Mouse (Mus musculus) heart, postnatal 14 days (tissue): ENCODE data around the gene Hist1h2bl. TPM values are rescaled to one million over a fixed set of nuclear protein-coding genes. Genes with fewer than 3 reads are reported as not detected.

Experiments used
- DNase-seq, 2 experiments: peaks; one replicate each; pipeline ENCODE4 v3.0.0; 2021 to 2022
- intact Hi-C: fragments of 180-260 bp; cut with DNase I; formaldehyde crosslinking; loops from one replicate; pipeline ENCODE4 v1.15.1; 2025
- microRNA-seq, 2 experiments: library from miRNA; unstranded; fragments of <30 nt; microRNA quantifications; one replicate each; pipeline ENCODE4 v1.2.0; 2021 to 2022
- total RNA-seq, 2 experiments: library from RNA; stranded (reverse); gene quantifications; 2 replicates each; pipeline ENCODE4 v1.2.3; 2021

The Hist1h2bl gene
- total RNA-seq, 2 experiments from 2014 or later, result 66.3 to 130 TPM

GRCm38 (mm10) chr13:21677305-21677704 is 38.6 kb downstream of the Hist1h2bl start, which contains the start of gene Olfr1360:
Gene Olfr1360, minus strand, starts transcription at chr13:21677405.
- intact Hi-C loops, result no loop called here
- DNase-seq, result no peak

Small RNAs within 50 kb of the gene (microRNA-seq; reads per million reads assigned to microRNA genes)
- gene Gm44357 (0 reads per million in 2 experiments), gene Gm44367 (0 reads per million in 2 experiments), gene Gm44454 (0 reads per million in 2 experiments)

Other genes starting within 250 kb of the Hist1h2bl start
- under 1 TPM; 0.59 to 0.88 TPM for gene Nkapl, start 247.6 kb downstream of the Hist1h2bl start, total RNA-seq
- 1 to 10 TPM in 1 of 2 experiments, under 1 TPM in 1; 0.93 to 1.3 TPM for gene Zkscan4, start 237.2 kb downstream of the Hist1h2bl start, total RNA-seq
- gene Gm10065, start 236.7 kb downstream of the Hist1h2bl start, total RNA-seq, result not detected
- gene AK157302, start 220.9 kb downstream of the Hist1h2bl start, total RNA-seq, result 10 to 100 TPM; 25.3 to 25.6 TPM
- 100 to 1,000 TPM; 233 to 256 TPM for gene Gm11273, start 214.7 kb downstream of the Hist1h2bl start, total RNA-seq
- 10 to 100 TPM; 11.7 to 12.3 TPM for gene Zkscan8, start 185.0 kb downstream of the Hist1h2bl start, total RNA-seq
- gene Olfr1366, start 173.3 kb downstream of the Hist1h2bl start, total RNA-seq, result not detected
- gene Olfr1535, start 156.2 kb downstream of the Hist1h2bl start, total RNA-seq, result not detected
- gene Olfr1364, start 134.4 kb downstream of the Hist1h2bl start, total RNA-seq, result not detected
- gene Olfr1362, start 102.1 kb downstream of the Hist1h2bl start, total RNA-seq, result not detected
- gene Olfr11, start 73.6 kb downstream of the Hist1h2bl start, total RNA-seq, result not detected
- gene Olfr1361, start 52.8 kb downstream of the Hist1h2bl start, total RNA-seq, result not detected
- gene Olfr1360, start 38.7 kb downstream of the Hist1h2bl start, total RNA-seq, result not detected
- not detected for gene Olfr1359, start 18.0 kb downstream of the Hist1h2bl start, total RNA-seq
- gene Hist1h2ai, start 279 bp upstream of the Hist1h2bl start, total RNA-seq, result 100 to 1,000 TPM in 1 of 2 experiments, 10 to 100 TPM in 1; 51.5 to 150 TPM
- gene Hist1h3h, start 1.5 kb upstream of the Hist1h2bl start, total RNA-seq, result 100 to 1,000 TPM in 1 of 2 experiments, 10 to 100 TPM in 1; 82.7 to 215 TPM
- 10 to 100 TPM; 21.5 to 40.5 TPM for gene Hist1h2bm, start 5.9 kb upstream of the Hist1h2bl start, total RNA-seq
- gene Hist1h4j, start 18.9 kb upstream of the Hist1h2bl start, total RNA-seq, result 10 to 100 TPM; 13.0 to 25.4 TPM
- gene Hist1h4k, start 34.4 kb upstream of the Hist1h2bl start, total RNA-seq, result 100 to 1,000 TPM; 128 to 321 TPM
- gene Hist1h2ak, start 37.7 kb upstream of the Hist1h2bl start, total RNA-seq, result 10 to 100 TPM; 16.6 to 53.8 TPM
- 10 to 100 TPM; 34.2 to 84.3 TPM for gene Hist1h2bn, start 38.0 kb upstream of the Hist1h2bl start, total RNA-seq
- 10 to 100 TPM; 33.7 to 72.0 TPM for gene Hist1h1b, start 64.5 kb upstream of the Hist1h2bl start, total RNA-seq
- 100 to 1,000 TPM in 1 of 2 experiments, 10 to 100 TPM in 1; 74.9 to 156 TPM for gene Hist1h3i, start 67.2 kb upstream of the Hist1h2bl start, total RNA-seq
- gene Hist1h2an, start 71.1 kb upstream of the Hist1h2bl start, total RNA-seq, result 10 to 100 TPM; 10.5 to 19.2 TPM
- 10 to 100 TPM; 19.6 to 53.2 TPM for gene Hist1h2bp, start 71.3 kb upstream of the Hist1h2bl start, total RNA-seq
- 100 to 1,000 TPM in 1 of 2 experiments, 10 to 100 TPM in 1; 53.2 to 110 TPM for gene Hist1h2bq, start 94.1 kb upstream of the Hist1h2bl start, total RNA-seq
- gene Hist1h2ao, start 94.3 kb upstream of the Hist1h2bl start, total RNA-seq, result not detected
- 100 to 1,000 TPM; 163 to 280 TPM for gene Hist1h4m, start 95.6 kb upstream of the Hist1h2bl start, total RNA-seq
- 10 to 100 TPM in 1 of 2 experiments, 1 to 10 TPM in 1; 9.1 to 16.3 TPM for gene Hist1h4n, start 116.1 kb upstream of the Hist1h2bl start, total RNA-seq
- 100 to 1,000 TPM in 1 of 2 experiments, 10 to 100 TPM in 1; 85.4 to 183 TPM for gene Hist1h2ap, start 117.4 kb upstream of the Hist1h2bl start, total RNA-seq
- 100 to 1,000 TPM in 1 of 2 experiments, 10 to 100 TPM in 1; 52.5 to 108 TPM for gene Hist1h2br, start 117.6 kb upstream of the Hist1h2bl start, total RNA-seq
- gene Zfp184, start 229.0 kb upstream of the Hist1h2bl start, total RNA-seq, result under 1 TPM; 0.62 to 0.90 TPM